Mouse (Mus musculus) spleen, adult 2 months (tissue): Measurements from ENCODE around the gene 1700025G04Rik. TPM values are rescaled to one million over a fixed set of nuclear protein-coding genes. Genes with fewer than 3 reads are reported as not detected.

Experiments used
- DNase-seq, 2 experiments: peaks; one replicate each; pipeline versions ENCODE4 v3.0.0 to v3.0.0-alpha.2; 2012 to 2021; ENCODE audit warnings: low spot score in 2 of 2, low read depth in 1 of 2
- H3K27ac ChIP-seq: fragments of 200-500 bp; 2 replicates; pipeline ENCODE4 v1.5.1; 2012; ENCODE audit warnings: low read length, inconsistent platforms; ENCODE audit not compliant: insufficient read depth
- H3K27me3 ChIP-seq: fragments of 200-500 bp; 2 replicates; pipeline ENCODE4 v1.6.1; 2012; ENCODE audit warnings: mild to moderate bottlenecking, moderate library complexity, low read length, inconsistent platforms; ENCODE audit not compliant: control insufficient read depth, insufficient read depth
- H3K36me3 ChIP-seq: fragments of 200-500 bp; 2 replicates; pipeline ENCODE4 v1.6.1; 2012; ENCODE audit warnings: mild to moderate bottlenecking, low read length, inconsistent platforms; ENCODE audit not compliant: control insufficient read depth, insufficient read depth
- H3K4me1 ChIP-seq: fragments of 200-500 bp; 2 replicates; pipeline ENCODE4 v1.6.1; 2011; ENCODE audit warnings: inconsistent platforms; ENCODE audit not compliant: control insufficient read depth, insufficient read depth, insufficient read length
- H3K4me3 ChIP-seq: fragments of 200-500 bp; 2 replicates; pipeline ENCODE4 v1.5.1; 2011; ENCODE audit warnings: mild to moderate bottlenecking, inconsistent platforms; ENCODE audit not compliant: insufficient read depth, insufficient read length; ENCODE audit errors: extremely low read depth
- CTCF ChIP-seq: fragments of 200-500 bp; IDR thresholded peaks from 2 replicates; pipeline ENCODE4 v1.5.1; 2011; ENCODE audit warnings: mild to moderate bottlenecking, inconsistent platforms; ENCODE audit not compliant: insufficient read depth, insufficient read length, insufficient replicate concordance; ENCODE audit errors: extremely low read depth
- POLR2A ChIP-seq: fragments of 200-500 bp; IDR thresholded peaks from 2 replicates; pipeline ENCODE4 v1.6.1; 2011; ENCODE audit warnings: low read depth, low read length, inconsistent platforms
- WGBS: fragments of 180-500 bp; shearing (Covaris S2); methylation state at CpG from one replicate; pipeline ENCODE4 v1.1.7; 2018; 5-methylcytosine and 5-hydroxymethylcytosine counted together
- polyA plus RNA-seq: library from polyadenylated mRNA; depleted of rRNA; stranded (reverse); fragments of >200 nt; gene quantifications from 2 replicates; pipeline ENCODE4 v1.2.3, GENCODE M21; 2012

1700025G04Rik gene
- polyA plus RNA-seq, 1 experiment = 0.99 TPM

- Histone ChIP-seq H3K4me1 (peaks cover 7% of the 10 kb centered on the region; the same call in 1 of the 2 replicates), H3K4me3 (no peak overlapping the region), H3K27me3 (peaks cover 11% of the 10 kb centered on the region), H3K27ac (no peak overlapping the region), H3K36me3 (no peaks in the 10 kb centered on the region)
- 95% methylated on average over 3 of the region's 3 CpGs for WGBS
- no peak for TF ChIP-seq CTCF
- no peak for TF ChIP-seq POLR2A
- DNase-seq = no peak
These were observed 3.0 kb downstream of the 1700025G04Rik start for GRCm38 (mm10) chr1:152086951-152087350.

- Histone ChIP-seq H3K27me3 (peaks cover 10% of the 10 kb centered on the region), H3K27ac (no peak overlapping the region), H3K36me3 (no peaks in the 10 kb centered on the region), H3K4me3 (no peak overlapping the region), H3K4me1 (peaks cover 2% of the 10 kb centered on the region; the same call in 1 of the 2 replicates)
- 87% methylated on average over 5 of the region's 5 CpGs for WGBS
- no peak for DNase-seq
- TF ChIP-seq POLR2A = no peak
- TF ChIP-seq CTCF = no peak
These were observed 4.4 kb downstream of the 1700025G04Rik start for GRCm38 (mm10) chr1:152085561-152085960.

- peaks cover 5% of the 10 kb centered on the region for H3K27me3 ChIP-seq
- H3K4me1 ChIP-seq = no peaks in the 10 kb centered on the region
- TF ChIP-seq POLR2A (no peak), CTCF (no peak)
- 30% methylated on average over 15 of the region's 15 CpGs for WGBS
- H3K36me3 ChIP-seq = no peaks in the 10 kb centered on the region
- no peak overlapping the region for H3K27ac ChIP-seq
- H3K4me3 ChIP-seq = no peak overlapping the region
- DNase-seq = no peak
These were observed 5.1 kb downstream of the 1700025G04Rik start for GRCm38 (mm10) chr1:152084638-152085345.

GRCm38 (mm10) chr1:152081954-152082711 is 7.8 kb downstream of the 1700025G04Rik start:
- no peaks in the 10 kb centered on the region for H3K36me3 ChIP-seq
- DNase-seq = no peak
- no peaks in the 10 kb centered on the region for H3K27me3 ChIP-seq
- no peak overlapping the region for H3K4me3 ChIP-seq
- H3K27ac ChIP-seq = no peak overlapping the region
- 86% methylated on average over 8 of the region's 8 CpGs for WGBS
- no peak for TF ChIP-seq POLR2A
- TF ChIP-seq CTCF = no peak
- no peaks in the 10 kb centered on the region for H3K4me1 ChIP-seq

- H3K27me3 ChIP-seq = no peaks in the 10 kb centered on the region
- no peaks in the 10 kb centered on the region for H3K4me1 ChIP-seq
- TF ChIP-seq POLR2A (no peak), CTCF (no peak)
- no peaks in the 10 kb centered on the region for H3K36me3 ChIP-seq
- H3K4me3 ChIP-seq = no peak overlapping the region
- DNase-seq = no peak
- WGBS = 94% methylated on average over 7 of the region's 7 CpGs
- H3K27ac ChIP-seq = no peak overlapping the region
These were observed 8.8 kb downstream of the 1700025G04Rik start for GRCm38 (mm10) chr1:152081121-152081520.

- Histone ChIP-seq H3K4me1 (no peaks in the 10 kb centered on the region), H3K27me3 (no peaks in the 10 kb centered on the region), H3K4me3 (no peak overlapping the region), H3K27ac (no peak overlapping the region), H3K36me3 (no peaks in the 10 kb centered on the region)
- no peak for DNase-seq
- TF ChIP-seq CTCF (no peak), POLR2A (no peak)
- WGBS = 76% methylated on average over 6 of the region's 6 CpGs
These were observed 9.7 kb downstream of the 1700025G04Rik start for GRCm38 (mm10) chr1:152080244-152080643.
